Mouse (Mus musculus): ENCODE data around the gene Fgd6. TPM values are rescaled to one million over a fixed set of nuclear protein-coding genes. Genes with fewer than 3 reads are reported as not detected.
A peak's percentile ranks its signal among the peaks of the same experiment; 100 is the strongest.

Gene Fgd6
- polyA plus RNA-seq, 1 experiment = 7.2 TPM

- no peak for TF ChIP-seq CTCF (IDR thresholded peaks at IDR 0.05; ENCODE audit: insufficient read depth, low read length)
- TF ChIP-seq POLR2A (IDR thresholded peaks at IDR 0.05; ENCODE audit: borderline replicate concordance, extremely low read depth, low read depth, low read length) = no peak
- 82% methylated on average over 7 of the region's 7 CpGs for WGBS
- peaks cover 6% of the 10 kb centered on the region for H3K4me1 ChIP-seq (ENCODE audit: control insufficient read depth, insufficient read depth, low read length)
- no peak overlapping the region for H3K4me3 ChIP-seq (replicated peaks; ENCODE audit: extremely low read depth, low read depth, low read length)
- DNase-seq = no peak
Observed at GRCm38 (mm10) chr10:94118993-94119392, 83.2 kb downstream of the Fgd6 start.

GRCm38 (mm10) chr10:94120676-94121075 is 84.9 kb downstream of the Fgd6 start:
- WGBS = 89% methylated on average over 9 of the region's 9 CpGs

GRCm38 (mm10) chr10:94122595-94122994 is 86.8 kb downstream of the Fgd6 start:
- no peak for DNase-seq
- H3K4me3 ChIP-seq (replicated peaks; ENCODE audit: extremely low read depth, low read depth, low read length) = no peak overlapping the region
- WGBS = 86% methylated on average over 7 of the region's 7 CpGs
- H3K4me1 ChIP-seq (ENCODE audit: control insufficient read depth, insufficient read depth, low read length) = no peaks in the 10 kb centered on the region
- TF ChIP-seq POLR2A (IDR thresholded peaks at IDR 0.05; ENCODE audit: borderline replicate concordance, extremely low read depth, low read depth, low read length) = no peak
- no peak for TF ChIP-seq CTCF (IDR thresholded peaks at IDR 0.05; ENCODE audit: insufficient read depth, low read length)

More at GRCm38 (mm10) chr10:94120676-94121075, 84.9 kb downstream of the Fgd6 start:
- Histone ChIP-seq H3K4me3 (replicated peaks; ENCODE audit: extremely low read depth, low read depth, low read length) (no peak overlapping the region), H3K4me1 (ENCODE audit: control insufficient read depth, insufficient read depth, low read length) (peaks cover 4% of the 10 kb centered on the region)
- TF ChIP-seq POLR2A (IDR thresholded peaks at IDR 0.05; ENCODE audit: borderline replicate concordance, extremely low read depth, low read depth, low read length) (no peak), CTCF (IDR thresholded peaks at IDR 0.05; ENCODE audit: insufficient read depth, low read length) (no peak)
- DNase-seq = no peak

GRCm38 (mm10) chr10:94123581-94123980 is 87.8 kb downstream of the Fgd6 start:
- TF ChIP-seq POLR2A (IDR thresholded peaks at IDR 0.05; ENCODE audit: borderline replicate concordance, extremely low read depth, low read depth, low read length) (no peak), CTCF (IDR thresholded peaks at IDR 0.05; ENCODE audit: insufficient read depth, low read length) (no peak)
- no peak for DNase-seq
- no peak overlapping the region for H3K4me3 ChIP-seq (replicated peaks; ENCODE audit: extremely low read depth, low read depth, low read length)
- no peaks in the 10 kb centered on the region for H3K4me1 ChIP-seq (ENCODE audit: control insufficient read depth, insufficient read depth, low read length)
- WGBS = 83% methylated on average over 5 of the region's 5 CpGs

GRCm38 (mm10) chr10:94124376-94124775 is 88.6 kb downstream of the Fgd6 start:
- TF ChIP-seq CTCF (IDR thresholded peaks at IDR 0.05; ENCODE audit: insufficient read depth, low read length) = peak; percentile 45; the same call in 1 of the 2 replicates
- TF ChIP-seq POLR2A (IDR thresholded peaks at IDR 0.05; ENCODE audit: borderline replicate concordance, extremely low read depth, low read depth, low read length) = no peak

GRCm38 (mm10) chr10:94129680-94130119 is 93.9 kb downstream of the Fgd6 start:
- Histone ChIP-seq H3K4me3 (replicated peaks; ENCODE audit: extremely low read depth, low read depth, low read length) (no peak overlapping the region), H3K4me1 (ENCODE audit: control insufficient read depth, insufficient read depth, low read length) (no peaks in the 10 kb centered on the region)
- DNase-seq = peak; percentile 27
- 30% methylated on average over 9 of the region's 9 CpGs for WGBS
- TF ChIP-seq CTCF (IDR thresholded peaks at IDR 0.05; ENCODE audit: insufficient read depth, low read length) (no peak), POLR2A (IDR thresholded peaks at IDR 0.05; ENCODE audit: borderline replicate concordance, extremely low read depth, low read depth, low read length) (no peak)

More at GRCm38 (mm10) chr10:94124376-94124775, 88.6 kb downstream of the Fgd6 start:
- H3K4me1 ChIP-seq (ENCODE audit: control insufficient read depth, insufficient read depth, low read length) = no peaks in the 10 kb centered on the region
- no peak overlapping the region for H3K4me3 ChIP-seq (replicated peaks; ENCODE audit: extremely low read depth, low read depth, low read length)
- DNase-seq = no peak
- WGBS = 84% methylated on average over 5 of the region's 5 CpGs

GRCm38 (mm10) chr10:94133081-94133480 is 97.3 kb downstream of the Fgd6 start:
- no peak for DNase-seq
- WGBS = 76% methylated on average over 8 of the region's 8 CpGs
- TF ChIP-seq POLR2A (IDR thresholded peaks at IDR 0.05; ENCODE audit: borderline replicate concordance, extremely low read depth, low read depth, low read length) = no peak
- TF ChIP-seq CTCF (IDR thresholded peaks at IDR 0.05; ENCODE audit: insufficient read depth, low read length) = no peak
- H3K4me3 ChIP-seq (replicated peaks; ENCODE audit: extremely low read depth, low read depth, low read length) = no peak overlapping the region
- no peaks in the 10 kb centered on the region for H3K4me1 ChIP-seq (ENCODE audit: control insufficient read depth, insufficient read depth, low read length)

- TF ChIP-seq CTCF (IDR thresholded peaks at IDR 0.05; ENCODE audit: insufficient read depth, low read length) (no peak), POLR2A (IDR thresholded peaks at IDR 0.05; ENCODE audit: borderline replicate concordance, extremely low read depth, low read depth, low read length) (no peak)
- Histone ChIP-seq H3K4me3 (replicated peaks; ENCODE audit: extremely low read depth, low read depth, low read length) (no peak overlapping the region), H3K4me1 (ENCODE audit: control insufficient read depth, insufficient read depth, low read length) (no peaks in the 10 kb centered on the region)
- 89% methylated on average over 7 of the region's 7 CpGs for WGBS
- no peak for DNase-seq
Observed at GRCm38 (mm10) chr10:94133674-94134073, 97.9 kb downstream of the Fgd6 start.

- TF ChIP-seq CTCF (IDR thresholded peaks at IDR 0.05; ENCODE audit: insufficient read depth, low read length) (no peak), POLR2A (IDR thresholded peaks at IDR 0.05; ENCODE audit: borderline replicate concordance, extremely low read depth, low read depth, low read length) (no peak)
- DNase-seq = no peak
- no peak overlapping the region for H3K4me3 ChIP-seq (replicated peaks; ENCODE audit: extremely low read depth, low read depth, low read length)
- WGBS = 86% methylated on average over 12 of the region's 12 CpGs
- no peaks in the 10 kb centered on the region for H3K4me1 ChIP-seq (ENCODE audit: control insufficient read depth, insufficient read depth, low read length)
Observed at GRCm38 (mm10) chr10:94134535-94135390, 99.0 kb downstream of the Fgd6 start.
